Mouse (Mus musculus) midbrain, embryonic 16.5 days (tissue): ENCODE data around the gene Entr1. TPM values are rescaled to one million over a fixed set of nuclear protein-coding genes. Genes with fewer than 3 reads are reported as not detected.

ENCODE experiments used
- ATAC-seq: fragments of 200-750 bp; cut with Nextera tagmentation; 2 replicates; pipeline ENCODE4 v1.8.0; 2017; ENCODE audit warnings: moderate TSS enrichment
- H3K27ac ChIP-seq: fragments of 300-500 bp; sonication (generic); 2 replicates; pipeline ENCODE4 v1.5.1; 2014; ENCODE audit warnings: mild to moderate bottlenecking, low read length, mixed read lengths
- H3K27me3 ChIP-seq: fragments of 300-500 bp; sonication (generic); 2 replicates; pipeline ENCODE4 v1.6.1; 2014; ENCODE audit warnings: low read depth, low read length, mixed read lengths; ENCODE audit not compliant: control insufficient read depth, insufficient read depth
- H3K36me3 ChIP-seq: fragments of 300-500 bp; sonication (generic); 2 replicates; pipeline ENCODE4 v1.6.1; 2014; ENCODE audit warnings: mild to moderate bottlenecking, low read length, moderate library complexity, mixed read lengths; ENCODE audit not compliant: control insufficient read depth, insufficient read depth
- H3K4me1 ChIP-seq: fragments of 300-500 bp; sonication (generic); 2 replicates; pipeline ENCODE4 v1.6.1; 2014; ENCODE audit warnings: mild to moderate bottlenecking, low read length, mixed read lengths; ENCODE audit not compliant: control insufficient read depth, insufficient read depth
- H3K4me2 ChIP-seq: fragments of 300-500 bp; sonication (generic); 2 replicates; pipeline ENCODE4 v1.6.1; 2014; ENCODE audit warnings: mild to moderate bottlenecking, low read length, mixed read lengths
- H3K4me3 ChIP-seq: fragments of 300-500 bp; sonication (generic); 2 replicates; pipeline ENCODE4 v1.5.1; 2014; ENCODE audit warnings: low read depth, mild to moderate bottlenecking, low read length, moderate library complexity, mixed read lengths
- H3K9ac ChIP-seq: fragments of 300-500 bp; sonication (generic); 2 replicates; pipeline ENCODE4 v1.6.1; 2014; ENCODE audit warnings: low read depth, low read length, mixed read lengths
- H3K9me3 ChIP-seq: fragments of 300-500 bp; sonication (generic); replicated peaks from 2 replicates; pipeline ENCODE4 v1.6.1; 2014; ENCODE audit warnings: mild to moderate bottlenecking, low read length, mixed read lengths; ENCODE audit not compliant: control insufficient read depth, poor library complexity, severe bottlenecking
- WGBS: fragments of 180-500 bp; shearing (Covaris S2); extraction: QIAGEN DNeasy Blood & Tissue Kit; methylation state at CpG from one replicate; pipeline ENCODE4 v1.1.7; 2014; 5-methylcytosine and 5-hydroxymethylcytosine counted together
- polyA plus RNA-seq: library from polyadenylated mRNA; unstranded; fragments of >200 nt; fragmentation: Nextera tagmentation; extraction: Ambion mirVana; gene quantifications from 2 replicates; pipeline ENCODE4 v1.2.1, GENCODE M21; 2015

Gene Entr1
- polyA plus RNA-seq, 1 experiment from 2014 or later: 182 TPM

DNA sequence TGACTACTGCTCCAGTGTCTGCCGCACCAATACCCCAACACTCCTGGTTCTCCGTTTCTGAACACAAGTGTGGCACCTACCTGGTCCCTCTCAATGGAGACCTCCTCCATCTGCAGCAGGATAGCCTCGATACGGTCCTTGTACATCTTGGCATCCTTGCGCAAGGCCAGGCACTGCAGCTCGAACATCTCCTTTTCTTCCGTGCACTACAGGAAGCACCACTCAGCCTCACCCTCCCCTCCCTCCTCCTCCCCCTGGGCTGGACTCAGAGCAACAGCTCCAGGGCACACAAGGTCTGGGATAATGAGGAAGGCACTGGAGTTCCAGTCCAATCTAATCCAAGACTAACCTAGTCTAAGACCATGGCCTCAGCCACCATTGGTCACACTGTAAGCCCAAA, 32.4 kb downstream of the Entr1 start:
- Histone ChIP-seq H3K27me3 (no peaks in the 10 kb centered on the region), H3K4me3 (no peak overlapping the region), H3K9ac (no peak overlapping the region), H3K9me3 (no peaks in the 10 kb centered on the region), H3K36me3 (no peaks in the 10 kb centered on the region), H3K4me2 (no peak overlapping the region), H3K4me1 (peaks cover 13% of the 10 kb centered on the region), H3K27ac (no peak overlapping the region)
- ATAC-seq: no peak
- 80% methylated on average over 7 of the region's 7 CpGs for WGBS

- no peaks in the 10 kb centered on the region for H3K9me3 ChIP-seq
- 86% methylated on average over 4 of the region's 4 CpGs for WGBS
- no peaks in the 10 kb centered on the region for H3K36me3 ChIP-seq
- no peak overlapping the region for H3K27ac ChIP-seq
- no peak overlapping the region for H3K9ac ChIP-seq
- no peak for ATAC-seq
- H3K4me2 ChIP-seq: no peak overlapping the region
- H3K4me3 ChIP-seq: no peak overlapping the region
- no peaks in the 10 kb centered on the region for H3K27me3 ChIP-seq
- H3K4me1 ChIP-seq: peaks cover 13% of the 10 kb centered on the region
Observed at GRCm38 (mm10) chr2:26356231-26356630, 32.9 kb downstream of the Entr1 start.

DNA sequence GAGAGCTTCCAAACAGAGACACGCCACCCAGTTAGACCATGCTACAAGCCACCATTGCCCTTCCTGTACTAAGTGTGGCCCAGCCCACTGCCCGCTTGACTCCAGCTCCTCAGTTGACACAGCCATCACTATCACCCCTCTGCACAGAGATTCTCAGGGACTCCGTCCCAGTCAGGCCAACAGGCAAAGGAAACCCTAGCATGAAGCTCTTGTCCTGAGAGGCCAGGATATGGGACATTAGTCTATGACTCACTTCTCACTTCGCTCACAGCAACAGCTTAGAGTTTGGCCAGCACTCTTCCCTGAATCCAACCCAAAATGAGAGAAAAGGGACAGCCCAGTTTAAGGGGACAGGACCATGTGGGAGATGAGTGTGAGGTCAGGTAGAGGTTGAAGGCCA, 34.7 kb downstream of the Entr1 start:
- H3K4me2 ChIP-seq: no peak overlapping the region
- no peak for ATAC-seq
- no peak overlapping the region for H3K9ac ChIP-seq
- no peak overlapping the region for H3K4me3 ChIP-seq
- H3K4me1 ChIP-seq: peaks cover 22% of the 10 kb centered on the region
- H3K9me3 ChIP-seq: no peaks in the 10 kb centered on the region
- WGBS: 95% methylated on average over 4 of the region's 4 CpGs
- no peaks in the 10 kb centered on the region for H3K27me3 ChIP-seq
- 0 out of 2 replicates have a peak, but pooled peaks cover 2% of the 10 kb centered on the region for H3K36me3 ChIP-seq
- H3K27ac ChIP-seq: no peak overlapping the region

DNA sequence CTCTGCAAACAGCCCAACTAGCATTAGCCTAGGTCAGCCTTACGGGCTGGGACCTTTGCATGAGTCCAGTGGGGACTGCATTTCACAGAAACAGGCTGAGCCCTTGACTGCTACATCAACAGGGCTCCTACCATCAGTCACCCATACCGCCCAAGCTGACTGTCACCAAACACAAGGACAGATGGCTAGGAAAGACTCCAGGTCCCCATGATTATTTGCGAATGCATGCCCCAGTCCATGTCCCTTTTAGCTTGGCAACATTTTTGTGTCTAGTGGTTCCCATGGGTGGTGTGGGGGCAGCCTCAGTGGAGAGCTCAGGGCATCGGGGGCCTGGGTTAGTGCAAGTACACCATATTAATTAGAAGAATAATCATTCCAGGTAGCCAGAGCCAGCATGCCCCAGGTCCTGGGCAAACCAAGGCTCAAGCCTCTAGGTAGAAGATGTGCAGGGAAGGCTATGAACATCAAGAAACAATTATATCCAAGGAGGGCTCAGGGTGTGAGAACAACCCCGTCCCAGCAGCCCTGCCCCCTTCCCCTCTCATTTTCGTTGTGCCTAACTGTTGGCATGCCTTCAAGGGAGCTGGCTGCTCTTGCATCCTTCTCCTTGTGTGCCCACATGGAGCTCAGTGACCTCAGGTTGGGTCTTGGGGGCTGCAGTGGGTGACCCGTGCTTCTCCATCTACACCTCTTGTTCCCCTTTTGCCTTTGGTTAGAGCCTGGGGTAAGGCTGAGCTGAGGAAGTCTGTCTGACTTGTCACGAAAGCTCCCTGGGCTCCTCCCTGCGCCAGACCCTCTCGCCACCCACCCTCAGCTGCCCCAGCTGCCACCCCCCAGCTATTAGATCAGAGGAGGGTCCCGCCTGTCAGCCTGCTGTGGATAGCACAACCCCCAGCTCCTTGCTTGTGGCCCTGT, 35.8 kb downstream of the Entr1 start:
- 0 out of 2 replicates have a peak, but pooled peaks cover 2% of the 10 kb centered on the region for H3K36me3 ChIP-seq
- peak overlapping the region; percentile 97 for H3K9ac ChIP-seq
- peak overlapping the region; percentile 93 for H3K4me2 ChIP-seq
- ATAC-seq: no peak
- H3K4me3 ChIP-seq: peak overlapping the region; percentile 68
- 90% methylated on average over 11 of the region's 11 CpGs for WGBS
- H3K4me1 ChIP-seq: peaks cover 22% of the 10 kb centered on the region
- no peaks in the 10 kb centered on the region for H3K27me3 ChIP-seq
- H3K27ac ChIP-seq: peak overlapping the region; percentile 94
- no peaks in the 10 kb centered on the region for H3K9me3 ChIP-seq

GRCm38 (mm10) chr2:26352291-26352910, 36.7 kb downstream of the Entr1 start:
- Histone ChIP-seq H3K4me3 (peak overlapping the region; percentile 68), H3K9ac (peak overlapping the region; percentile 97), H3K9me3 (no peaks in the 10 kb centered on the region), H3K36me3 (peaks cover 4% of the 10 kb centered on the region), H3K27ac (peak overlapping the region; percentile 94), H3K27me3 (no peaks in the 10 kb centered on the region), H3K4me2 (peak overlapping the region; percentile 93), H3K4me1 (peaks cover 22% of the 10 kb centered on the region)
- ATAC-seq: peak; percentile 36
- 1% methylated on average over 34 of the region's 36 CpGs for WGBS

GRCm38 (mm10) chr2:26351358-26352290, 37.5 kb downstream of the Entr1 start, which contains the start of gene Dnlz:
Gene Dnlz, minus strand, starts transcription at chr2:26352110.
- no peaks in the 10 kb centered on the region for H3K9me3 ChIP-seq
- H3K27ac ChIP-seq: peak within 1 kb of the TSS; percentile 94
- H3K4me1 ChIP-seq: peaks cover 22% of the 10 kb centered on the region
- 2% methylated on average over 62 of the region's 62 CpGs for WGBS
- H3K27me3 ChIP-seq: no peaks in the 10 kb centered on the region
- peak within 1 kb of the TSS; percentile 68 for H3K4me3 ChIP-seq
- H3K36me3 ChIP-seq: peaks cover 10% of the 10 kb centered on the region
- peak within 1 kb of the TSS; percentile 97 for H3K4me2 ChIP-seq
- ATAC-seq: peak; percentile 86
- peak within 1 kb of the TSS; percentile 97 for H3K9ac ChIP-seq

DNA sequence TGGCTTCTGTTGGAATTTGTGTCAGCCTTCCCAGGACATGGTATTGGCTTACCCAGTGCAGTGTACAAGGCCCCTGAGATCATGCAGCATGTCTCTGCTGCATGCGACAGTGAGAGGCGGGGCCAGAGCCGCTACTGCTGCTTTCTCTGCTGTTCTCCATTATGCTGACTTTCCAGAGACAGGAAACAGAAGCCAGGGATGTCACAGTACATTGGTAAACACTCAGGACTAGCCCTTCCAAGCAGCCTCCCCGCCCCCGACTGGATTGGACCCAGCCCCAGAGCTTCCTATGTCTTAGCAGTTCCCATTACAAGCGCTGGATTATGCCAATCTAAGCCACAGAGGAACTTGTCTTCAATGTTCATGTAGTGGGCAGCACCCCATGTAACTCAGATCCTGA, 40.9 kb downstream of the Entr1 start:
- H3K4me2 ChIP-seq: no peak overlapping the region
- 70% methylated on average over 6 of the region's 6 CpGs for WGBS
- H3K36me3 ChIP-seq: peaks cover 43% of the 10 kb centered on the region
- no peaks in the 10 kb centered on the region for H3K27me3 ChIP-seq
- ATAC-seq: no peak
- H3K9me3 ChIP-seq: no peaks in the 10 kb centered on the region
- H3K4me1 ChIP-seq: peaks cover 15% of the 10 kb centered on the region
- H3K4me3 ChIP-seq: no peak overlapping the region
- no peak overlapping the region for H3K9ac ChIP-seq
- no peak overlapping the region for H3K27ac ChIP-seq

DNA sequence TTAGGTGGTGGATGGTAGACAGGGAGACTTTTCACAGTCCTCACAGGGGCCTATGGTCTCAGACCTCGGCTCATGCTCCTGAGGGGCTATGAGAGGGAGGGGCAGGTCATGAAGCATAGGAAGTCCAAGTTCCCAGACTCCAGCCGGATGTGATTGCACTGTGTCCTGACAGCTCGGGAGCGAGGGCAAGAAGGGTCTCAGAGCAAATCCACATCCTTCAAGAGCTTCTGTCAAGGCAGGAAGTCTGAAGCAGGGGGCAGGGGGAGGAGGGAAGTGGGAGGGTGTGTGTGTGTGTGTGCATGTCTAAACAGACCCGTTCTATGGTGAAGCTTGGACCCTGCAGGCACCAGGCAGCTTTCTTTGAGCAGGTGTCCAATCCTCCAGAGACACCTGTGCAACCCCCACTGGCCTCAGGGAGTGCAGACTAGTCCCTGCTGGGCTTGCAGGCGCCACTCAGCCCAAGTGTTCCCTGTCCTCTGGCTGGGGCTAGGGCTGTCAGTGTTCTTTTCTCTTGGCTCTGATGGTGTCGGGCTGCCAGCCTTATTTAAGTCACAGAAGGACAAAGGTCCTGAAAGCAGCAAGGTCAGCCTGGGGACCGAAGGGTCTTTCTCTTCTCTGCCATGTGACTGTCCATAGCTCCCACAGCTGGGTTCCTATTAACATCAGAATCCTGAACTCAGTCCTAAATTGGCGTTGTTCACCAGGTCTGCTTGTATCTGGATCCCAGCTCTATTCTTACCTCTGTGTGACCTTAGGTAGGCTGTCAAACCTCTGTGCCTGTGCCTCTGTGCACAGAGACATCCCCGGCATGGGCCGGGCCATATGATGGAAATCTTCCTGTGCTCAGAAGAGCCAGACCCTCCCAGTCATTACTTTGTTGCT, 46.3 kb downstream of the Entr1 start:
- no peak for ATAC-seq
- WGBS: 73% methylated on average over 11 of the region's 11 CpGs
- Histone ChIP-seq H3K27me3 (no peaks in the 10 kb centered on the region), H3K36me3 (peaks cover 71% of the 10 kb centered on the region), H3K4me1 (no peaks in the 10 kb centered on the region), H3K4me3 (no peak overlapping the region), H3K9me3 (no peaks in the 10 kb centered on the region), H3K4me2 (no peak overlapping the region), H3K27ac (0 out of 2 replicates have a peak overlapping the region, but pooled peaks have one; percentile 28), H3K9ac (no peak overlapping the region)
